Mouse (Mus musculus): ENCODE measurements around the gene Epo. TPM values are rescaled to one million over a fixed set of nuclear protein-coding genes. Genes with fewer than 3 reads are reported as not detected.

The Epo gene
- total RNA-seq, 4 experiments from 2014 or later: not detected

DNA sequence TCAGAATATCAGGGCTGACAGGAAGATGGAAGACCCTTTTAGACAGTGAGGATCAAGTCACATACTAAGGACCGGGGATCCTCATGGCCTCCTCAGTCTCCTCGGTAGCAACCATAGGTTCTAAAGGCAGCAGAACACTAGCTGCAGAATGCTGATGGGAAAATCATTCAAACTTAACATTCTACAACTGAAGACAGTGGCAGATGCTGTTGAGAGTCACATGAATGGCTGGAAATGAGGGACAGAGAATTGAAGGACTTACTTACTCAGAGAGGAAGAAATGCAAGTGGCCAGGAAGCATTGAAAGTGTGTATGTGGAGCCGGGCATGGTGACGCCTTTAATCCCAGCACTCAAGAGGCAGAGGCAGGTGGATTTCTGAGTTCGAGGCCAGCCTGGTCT is 56.1 kb downstream of the Epo start, which contains the start of gene Zan:
TSS of gene Zan (minus strand) at position 101 of the 400 bp plus-strand sequence.
- DNase-seq (ENCODE audit: low spot score): no peak

- no peak for DNase-seq (ENCODE audit: low spot score)
Observed at GRCm38 (mm10) chr5:137474351-137474750, 58.7 kb downstream of the Epo start.

DNA sequence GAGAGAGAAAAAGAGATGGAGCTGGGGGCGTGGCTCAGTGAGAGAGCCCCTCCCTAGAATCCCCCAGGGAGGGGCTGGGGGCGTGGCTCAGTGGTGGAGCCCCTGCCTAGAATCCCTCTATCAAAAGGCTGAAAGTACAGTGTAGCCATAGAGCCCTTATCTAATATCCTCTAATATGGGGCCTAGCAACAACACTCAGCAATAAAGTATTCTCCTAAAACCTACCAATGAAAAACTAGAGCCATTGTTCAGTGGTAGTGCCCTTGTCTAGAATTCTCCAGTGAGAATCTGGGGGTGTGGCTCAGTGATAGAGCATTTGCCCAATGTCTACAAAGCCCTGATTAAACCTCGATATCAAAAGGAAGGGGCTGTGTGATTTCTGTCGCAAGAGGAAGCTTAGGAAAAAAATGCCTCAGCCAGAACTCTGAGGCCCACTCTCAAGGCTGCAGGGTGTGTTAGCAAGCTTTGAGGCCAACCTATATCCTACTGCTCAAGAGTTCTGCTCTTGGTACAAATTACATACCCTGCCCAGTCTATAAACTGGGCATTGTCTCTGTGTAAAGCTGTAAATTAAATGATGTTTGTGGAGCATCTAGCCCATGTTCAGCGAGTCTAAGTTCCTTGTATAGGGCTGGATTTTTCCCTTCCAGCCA is 60.7 kb downstream of the Epo start:
- DNase-seq (ENCODE audit: low spot score): no peak

DNA sequence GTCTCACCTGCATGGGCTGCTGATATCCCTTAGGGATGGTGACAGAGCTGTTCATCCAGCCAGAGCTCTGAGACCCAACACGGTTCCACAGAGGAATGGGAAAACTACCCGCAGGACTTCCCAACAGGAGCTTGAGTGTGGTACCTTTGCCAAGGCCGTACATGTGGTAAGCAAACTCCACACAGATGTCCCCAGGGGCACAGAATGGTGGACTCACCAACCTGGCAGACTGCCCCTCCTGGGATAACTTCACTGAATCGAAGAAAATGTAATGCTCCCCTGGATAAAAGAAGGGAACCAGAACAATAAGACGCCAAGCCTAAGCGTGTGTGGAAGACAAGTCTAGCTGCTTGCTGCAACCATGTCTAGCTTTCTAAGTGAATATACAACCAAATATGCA is 66.1 kb downstream of the Epo start:
- no peak for DNase-seq (ENCODE audit: low spot score)

DNA sequence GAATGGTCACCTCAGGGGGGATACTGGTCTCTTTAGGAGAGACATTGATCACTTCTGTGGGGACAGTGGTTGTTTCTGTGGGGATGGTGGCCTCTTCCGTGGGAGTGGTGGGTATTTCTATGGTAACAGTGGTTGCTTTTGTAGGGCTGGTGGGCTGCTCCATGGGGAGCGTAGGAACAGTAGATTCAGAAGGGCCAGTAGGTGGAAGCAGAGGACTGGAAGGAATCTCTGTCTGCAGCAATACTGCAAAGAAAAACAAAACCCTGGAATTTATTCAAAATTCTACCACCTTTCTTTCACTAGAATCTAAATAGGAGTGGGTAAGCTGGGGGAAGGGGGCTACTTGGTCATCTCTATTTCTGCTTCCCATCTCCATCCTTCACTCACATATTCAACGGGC is 68.0 kb downstream of the Epo start:
- no peak for DNase-seq (ENCODE audit: low spot score)

GRCm38 (mm10) chr5:137455866-137456591 is 77.0 kb downstream of the Epo start:
- DNase-seq (ENCODE audit: low spot score): no peak

- no peak for DNase-seq (ENCODE audit: low spot score)
Observed at GRCm38 (mm10) chr5:137455206-137455605, 77.8 kb downstream of the Epo start.

DNA sequence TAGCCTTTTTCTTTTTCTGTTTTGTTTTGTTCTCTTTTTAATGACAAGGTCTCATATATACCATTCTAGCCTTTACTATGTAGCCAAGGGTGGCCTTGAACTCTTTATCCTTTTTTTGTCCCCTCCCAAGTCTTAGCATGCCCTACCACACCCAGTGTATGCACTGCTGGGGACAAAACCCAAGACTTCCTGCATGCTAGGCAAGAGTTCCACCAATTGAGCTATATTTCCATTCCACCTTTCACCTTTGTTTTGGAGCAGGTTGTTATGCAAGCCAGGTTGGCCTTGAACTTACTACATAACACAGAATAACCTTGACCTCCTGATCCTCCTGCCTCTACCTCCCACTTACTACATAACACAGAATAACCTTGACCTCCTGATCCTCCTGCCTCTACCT is 87.5 kb downstream of the Epo start:
- DNase-seq (ENCODE audit: low spot score): no peak

GRCm38 (mm10) chr5:137440216-137440855 is 92.7 kb downstream of the Epo start:
- DNase-seq (ENCODE audit: low spot score): no peak

- no peak for DNase-seq (ENCODE audit: low spot score)
Observed at GRCm38 (mm10) chr5:137433889-137434288, 99.2 kb downstream of the Epo start.

Small RNAs within 50 kb of the gene (microRNA-seq; reads per million reads assigned to microRNA genes)
- not detected for gene Mir6418

Other genes with a start within 250 kb of the Epo start
- gene Ache, start 245.7 kb downstream of the Epo start, total RNA-seq (2022): 1 to 10 TPM; 1.5 to 3.3 (median 1.9) TPM
- 10 to 100 TPM in 2 of 4 experiments, 1 to 10 TPM in 2; 7.7 to 10.4 (median 9.7) TPM for gene Ufsp1, start 238.6 kb downstream of the Epo start, total RNA-seq (2022)
- gene Srrt, start 225.6 kb downstream of the Epo start, total RNA-seq (2022): 10 to 100 TPM; 54.4 to 62.6 (median 60.3) TPM
- 10 to 100 TPM; 11.5 to 13.2 (median 12.4) TPM for gene Trip6, start 218.8 kb downstream of the Epo start, total RNA-seq (2022)
- 1 to 10 TPM; 1.3 to 2.1 (median 2.0) TPM for gene Slc12a9, start 199.6 kb downstream of the Epo start, total RNA-seq (2022)
- gene Ephb4, start 183.1 kb downstream of the Epo start, total RNA-seq (2022): 10 to 100 TPM; 43.7 to 47.3 (median 46.3) TPM
- gene Zan, start 56.2 kb downstream of the Epo start, total RNA-seq (2022): not detected
- 10 to 100 TPM; 15.0 to 18.3 (median 16.2) TPM for gene Pop7, start 30.7 kb downstream of the Epo start, total RNA-seq (2022)
- gene Gigyf1, start 14.7 kb downstream of the Epo start, total RNA-seq (2022): 10 to 100 TPM; 25.5 to 37.3 (median 27.2) TPM
- 100 to 1,000 TPM; 243 to 256 (median 246) TPM for gene Gnb2, start 268 bp upstream of the Epo start, total RNA-seq (2022)
- gene Actl6b, start 20.3 kb upstream of the Epo start, total RNA-seq (2022): not detected
- gene Tfr2, start 36.6 kb upstream of the Epo start, total RNA-seq (2022): under 1 TPM in 1 of 4 experiments, not detected in 3; 0.09 TPM
- 10 to 100 TPM in 3 of 4 experiments, 1 to 10 TPM in 1; 9.0 to 17.6 (median 14.4) TPM for gene Mospd3, start 67.8 kb upstream of the Epo start, total RNA-seq (2022)
- 10 to 100 TPM; 38.9 to 46.0 (median 42.2) TPM for gene Pcolce, start 80.5 kb upstream of the Epo start, total RNA-seq (2022)
- gene Fbxo24, start 95.8 kb upstream of the Epo start, total RNA-seq (2022): under 1 TPM; 0.19 to 0.29 (median 0.23) TPM
- gene Lrch4, start 95.9 kb upstream of the Epo start, total RNA-seq (2022): 10 to 100 TPM; 13.1 to 17.8 (median 17.1) TPM
- gene Gm20605, start 95.9 kb upstream of the Epo start, total RNA-seq (2022): 1 to 10 TPM; 2.3 to 4.2 (median 2.7) TPM
- gene Sap25, start 108.1 kb upstream of the Epo start, total RNA-seq (2022): 1 to 10 TPM; 1.6 to 4.0 (median 2.8) TPM
- gene Irs3, start 112.5 kb upstream of the Epo start, total RNA-seq (2022): under 1 TPM; 0.30 to 0.94 (median 0.56) TPM
- gene Agfg2, start 151.5 kb upstream of the Epo start, total RNA-seq (2022): 10 to 100 TPM; 13.1 to 23.0 (median 15.4) TPM
- gene Nyap1, start 208.4 kb upstream of the Epo start, total RNA-seq (2022): under 1 TPM; 0.35 to 0.89 (median 0.81) TPM
- gene Tsc22d4, start 212.5 kb upstream of the Epo start, total RNA-seq (2022): 100 to 1,000 TPM; 237 to 281 (median 242) TPM
- gene Ppp1r35, start 245.6 kb upstream of the Epo start, total RNA-seq (2022): 10 to 100 TPM in 1 of 4 experiments, 1 to 10 TPM in 3; 7.9 to 12.7 (median 8.6) TPM